Mouse (Mus musculus) MEL (cell line): ENCODE results near the gene Manea.

Source experiments
- CTCF ChIP-seq, 3 experiments: IDR thresholded peaks in 2 of 3; conservative IDR thresholded peaks in 1 of 3; 2 replicates each; pipeline ENCODE4 v1.5.1; 2011 to 2012; ENCODE audit warnings: low read length in 3 of 3, low read depth in 2 of 3, mild to moderate bottlenecking in 2 of 3, improper control_type of control experiment in 1 of 3, inconsistent platforms in 1 of 3, mixed read lengths in 1 of 3, moderate library complexity in 1 of 3; ENCODE audit not compliant: control insufficient read depth in 1 of 3, insufficient read depth in 1 of 3, poor library complexity in 1 of 3, severe bottlenecking in 1 of 3
- ETS1 ChIP-seq: IDR thresholded peaks from 2 replicates; pipeline ENCODE4 v1.6.1; 2012; ENCODE audit warnings: low read depth, mild to moderate bottlenecking, inconsistent platforms, low read length, improper control_type of control experiment, moderate library complexity
- ZNF384 ChIP-seq: IDR thresholded peaks from 2 replicates; pipeline ENCODE4 v1.6.1; 2012; ENCODE audit warnings: low read depth, mild to moderate bottlenecking, inconsistent platforms, low read length, improper control_type of control experiment

DNA sequence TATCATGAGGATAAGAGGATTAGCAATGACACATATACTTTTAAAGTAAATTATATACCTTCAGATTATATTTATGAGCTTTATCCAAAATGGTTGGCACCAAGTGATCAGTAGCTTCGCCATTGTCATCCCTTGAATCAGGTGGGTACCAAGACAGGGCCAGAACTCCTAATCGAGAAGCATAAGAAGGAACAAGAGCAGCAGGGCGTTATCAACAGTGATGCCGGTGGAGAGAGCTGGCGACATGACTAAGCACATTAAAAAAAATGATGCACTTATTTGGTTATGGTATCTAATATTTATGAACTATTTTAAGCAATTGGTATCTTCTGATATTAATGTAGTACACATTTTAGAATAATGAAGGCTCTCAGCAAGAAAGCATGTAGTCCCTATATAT is 10.1 kb downstream of the Manea start:
- no peak for TF ChIP-seq CTCF (IDR thresholded peaks at IDR 0.05 in 2 of 3, conservative IDR thresholded peaks at IDR 0.05 in 1 of 3; ENCODE audit: control insufficient read depth in 1 of 3, insufficient read depth in 1 of 3, low read depth in 2 of 3, low read length in 3 of 3, poor library complexity in 1 of 3, severe bottlenecking in 1 of 3)
- no peak for TF ChIP-seq ZNF384
- TF ChIP-seq ETS1: no peak
